Mouse (Mus musculus) cerebellum, adult 11 months (tissue): Measurements from ENCODE around the gene Ttf2.

Source experiments
- DNase-seq: peaks from one replicate; pipeline ENCODE4 v3.0.0; 2022

The Ttf2 gene

GRCm38 (mm10) chr3:100910621-100911020 is 58.8 kb downstream of the Ttf2 start:
- no peak for DNase-seq

- no peak for DNase-seq
Observed at GRCm38 (mm10) chr3:100908594-100908993, 60.9 kb downstream of the Ttf2 start.

DNA sequence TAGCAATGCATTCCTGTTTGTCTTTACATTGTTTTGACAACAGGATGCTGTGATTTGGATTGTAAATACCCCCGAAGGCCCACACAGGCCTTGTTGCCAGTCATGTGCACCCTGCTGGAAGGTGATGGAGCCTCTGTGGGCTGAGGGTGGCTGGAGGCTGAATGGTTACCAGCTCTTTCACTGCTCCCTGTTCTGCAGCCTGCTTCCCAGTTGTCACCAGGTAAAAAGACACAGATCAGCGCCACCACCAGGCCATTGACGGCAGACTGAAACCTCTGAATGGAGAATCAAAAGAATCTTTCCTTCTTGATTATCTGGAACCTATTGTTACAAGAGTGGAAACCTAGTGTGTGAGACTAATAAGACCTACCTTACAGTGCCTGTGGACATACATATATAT is 62.5 kb downstream of the Ttf2 start:
- no peak for DNase-seq

DNA sequence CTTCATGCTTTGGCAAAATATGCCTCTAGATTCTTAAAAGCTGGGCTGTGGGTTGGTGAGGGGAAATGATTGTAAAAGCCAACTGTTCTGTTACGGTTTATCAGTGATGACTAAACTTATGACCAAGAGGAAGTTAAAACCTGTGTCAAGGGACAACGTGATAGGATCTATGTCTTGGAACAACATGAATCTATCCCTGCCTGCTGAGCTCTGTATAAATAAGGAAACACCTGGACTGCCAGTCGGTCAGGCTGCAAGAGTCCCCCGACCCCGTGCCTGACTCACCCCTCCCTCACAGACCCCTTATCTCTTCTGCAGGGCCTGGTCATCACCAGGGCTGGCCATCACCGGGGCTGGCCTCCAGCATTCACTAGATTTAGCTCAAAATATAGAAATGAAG is 63.3 kb downstream of the Ttf2 start:
- no peak for DNase-seq

DNA sequence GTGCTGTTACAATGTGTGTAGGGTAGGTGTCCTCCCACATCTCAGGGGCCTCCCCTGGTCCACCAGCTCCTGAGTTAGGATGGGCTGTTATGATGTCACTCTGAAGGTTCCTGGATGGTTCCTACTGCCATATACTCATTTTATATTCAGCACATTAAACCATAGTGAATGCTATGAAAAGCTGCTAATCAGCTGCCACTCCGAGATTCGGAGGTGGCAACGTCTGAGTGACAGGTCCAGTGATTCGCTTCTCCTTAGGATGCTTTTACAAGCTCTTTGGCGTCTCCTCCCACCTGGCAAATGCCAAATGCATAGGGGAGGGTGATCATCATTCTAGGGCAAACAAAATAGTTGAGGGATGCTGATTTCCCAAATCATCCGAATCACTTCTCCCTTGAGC is 74.0 kb downstream of the Ttf2 start:
- DNase-seq, result no peak

DNA sequence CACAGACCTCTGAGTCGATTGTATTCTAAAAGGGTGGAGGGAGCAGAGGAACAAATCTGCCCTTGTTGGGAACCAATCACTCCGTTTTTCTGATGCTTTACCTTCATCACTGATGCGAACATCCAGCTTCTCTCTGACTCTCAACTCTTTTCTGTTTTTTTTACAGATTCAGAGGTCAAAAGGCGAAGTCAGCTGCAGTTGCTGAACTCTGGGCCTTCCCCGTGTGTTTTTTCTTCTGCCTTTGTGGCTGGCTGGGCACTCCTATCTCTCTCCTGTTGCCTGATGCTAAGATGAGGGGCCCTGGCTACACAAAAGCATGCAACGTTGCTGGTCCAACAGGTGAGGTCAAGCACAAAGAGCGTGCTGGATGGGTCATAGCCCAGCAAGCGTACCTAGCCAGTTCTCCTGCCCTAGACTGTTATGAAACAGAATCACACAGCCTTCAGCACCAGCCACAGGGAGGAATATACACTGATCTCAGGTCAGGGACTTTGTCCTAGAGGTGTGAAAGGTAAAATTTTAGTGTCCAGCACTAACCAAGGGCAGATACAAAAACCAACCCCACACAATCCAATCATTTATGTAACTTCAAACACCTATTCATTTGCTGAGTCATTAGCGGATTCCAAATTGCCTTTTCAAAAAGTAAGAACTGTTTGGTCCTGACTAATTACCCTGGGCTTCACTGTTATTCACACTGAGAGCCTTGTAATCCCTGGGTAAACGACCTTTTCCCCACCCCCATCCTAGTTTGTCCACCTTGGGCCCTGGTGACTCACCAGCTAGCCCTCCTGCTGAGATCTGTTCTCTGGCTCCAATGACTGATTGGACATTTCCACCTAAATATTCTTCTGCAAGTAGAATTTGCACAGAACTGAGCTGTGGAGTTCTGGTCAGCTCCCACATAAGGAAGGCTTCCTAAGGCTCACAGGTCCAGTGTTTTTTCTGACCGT is 76.8 kb downstream of the Ttf2 start:
- DNase-seq, result no peak

- no peak for DNase-seq
Observed at GRCm38 (mm10) chr3:100890406-100890805, 79.1 kb downstream of the Ttf2 start.

- DNase-seq, result no peak
Observed at GRCm38 (mm10) chr3:100889234-100889633, 80.2 kb downstream of the Ttf2 start.
